Mouse (Mus musculus) embryo, embryonic 11.5 days (tissue): Measurements from ENCODE around the gene Gda.

Source experiments
- DNase-seq: peaks from one replicate; pipeline ENCODE4 v3.0.0-alpha.2; 2012; ENCODE audit warnings: low read depth, low spot score

Gda gene

DNA sequence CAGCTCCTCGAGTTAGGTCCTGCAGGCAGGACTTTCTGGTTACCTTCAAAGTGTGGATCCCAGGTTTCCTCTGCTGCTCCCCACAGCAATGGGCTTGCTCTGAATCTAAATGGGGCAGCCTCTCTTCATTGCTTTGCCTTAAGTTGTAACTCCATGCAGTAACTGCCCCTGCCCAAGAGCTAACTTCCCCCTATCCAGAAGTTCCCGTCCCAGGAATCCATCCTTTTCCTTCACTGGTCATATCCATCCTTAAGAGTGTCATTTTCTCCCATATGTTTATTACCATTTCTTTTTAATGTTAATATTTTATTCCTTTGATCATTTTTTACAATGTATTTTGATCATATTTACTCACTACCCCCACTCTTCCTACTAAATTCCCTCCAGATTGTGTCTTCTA, at the start of gene Gda:
Gda (minus strand) TSS at position 101 of the 400 bp plus-strand sequence.
- no peak for DNase-seq

DNA sequence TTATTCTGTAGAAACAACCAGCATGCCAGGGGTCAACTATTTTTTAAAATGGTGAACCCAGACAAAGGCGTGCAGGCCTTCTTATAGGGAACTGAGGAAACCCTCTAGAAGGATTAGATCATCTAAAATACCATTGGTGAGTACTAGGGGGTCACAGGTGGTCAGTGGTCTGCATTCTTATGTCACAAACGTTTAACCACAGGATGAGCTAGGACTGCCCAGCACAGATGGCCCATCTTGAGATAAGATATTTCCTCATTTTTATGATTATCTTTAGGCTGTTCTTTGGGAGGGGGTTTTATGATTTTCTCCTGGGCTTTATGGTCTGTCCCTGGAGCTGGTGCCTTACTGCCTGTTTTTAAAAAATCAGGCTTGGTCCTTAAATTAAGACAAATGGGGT, 47.0 kb upstream of the Gda start:
- no peak for DNase-seq

DNA sequence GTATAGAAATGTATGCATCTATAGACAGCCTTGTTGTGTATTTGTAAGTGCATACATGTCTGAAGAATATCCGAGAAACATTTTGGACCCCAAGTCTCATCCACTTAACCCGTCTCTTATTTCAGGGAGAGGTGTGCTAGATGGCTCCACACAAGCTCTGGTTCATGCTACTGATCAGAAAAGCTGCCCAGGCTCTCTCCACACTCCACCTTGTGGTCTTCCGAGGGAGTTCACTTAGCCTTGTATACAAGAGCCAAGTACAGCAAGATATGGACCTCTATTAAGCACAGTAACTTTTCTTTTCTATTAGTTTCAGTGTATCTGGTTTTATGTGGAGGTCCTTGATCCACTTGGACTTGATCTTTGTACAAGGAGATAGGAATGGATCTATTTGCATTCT, 36.9 kb upstream of the Gda start:
- peak; percentile 13 for DNase-seq

- no peak for DNase-seq
These were observed 34.5 kb upstream of the Gda start for GRCm38 (mm10) chr19:21507561-21508232.

DNA sequence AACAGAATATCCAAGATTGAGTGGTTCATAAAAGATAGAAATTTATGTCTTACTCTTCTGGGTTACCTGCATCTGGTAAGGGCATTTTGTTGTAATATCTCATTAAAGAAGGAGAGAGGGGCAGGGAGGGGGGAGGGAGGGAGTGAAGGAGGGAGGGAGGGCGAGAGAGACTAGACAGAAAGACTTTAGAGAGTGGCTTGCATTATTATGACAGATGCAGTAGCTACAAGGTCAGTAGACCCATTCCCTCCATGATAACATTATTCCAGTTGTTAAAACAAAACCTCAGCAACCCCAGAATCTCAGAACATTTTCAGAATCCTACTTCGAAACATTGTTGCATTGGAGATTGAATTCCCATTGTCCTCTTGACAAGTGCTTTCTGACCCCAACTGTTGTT, 33.9 kb upstream of the Gda start:
- no peak for DNase-seq

DNA sequence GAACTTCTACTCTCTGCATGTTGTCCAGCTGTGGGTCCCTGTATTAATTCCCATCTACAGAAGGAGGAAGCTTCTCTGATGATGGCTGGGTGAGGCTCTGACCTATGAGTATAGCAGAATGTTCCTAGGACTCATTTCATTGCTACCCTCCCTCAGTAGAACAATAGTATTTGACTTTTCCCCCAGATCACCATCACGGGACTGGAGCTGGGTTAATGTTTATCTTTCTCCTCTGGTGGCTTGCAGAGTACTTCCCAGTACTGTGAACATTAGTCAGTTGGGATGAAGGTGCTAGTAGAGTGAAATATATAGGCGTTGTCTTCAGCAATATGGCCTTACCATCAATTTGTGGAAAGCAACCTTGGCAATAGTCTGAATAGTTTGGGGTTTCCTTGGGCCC, 31.5 kb upstream of the Gda start:
- no peak for DNase-seq

DNA sequence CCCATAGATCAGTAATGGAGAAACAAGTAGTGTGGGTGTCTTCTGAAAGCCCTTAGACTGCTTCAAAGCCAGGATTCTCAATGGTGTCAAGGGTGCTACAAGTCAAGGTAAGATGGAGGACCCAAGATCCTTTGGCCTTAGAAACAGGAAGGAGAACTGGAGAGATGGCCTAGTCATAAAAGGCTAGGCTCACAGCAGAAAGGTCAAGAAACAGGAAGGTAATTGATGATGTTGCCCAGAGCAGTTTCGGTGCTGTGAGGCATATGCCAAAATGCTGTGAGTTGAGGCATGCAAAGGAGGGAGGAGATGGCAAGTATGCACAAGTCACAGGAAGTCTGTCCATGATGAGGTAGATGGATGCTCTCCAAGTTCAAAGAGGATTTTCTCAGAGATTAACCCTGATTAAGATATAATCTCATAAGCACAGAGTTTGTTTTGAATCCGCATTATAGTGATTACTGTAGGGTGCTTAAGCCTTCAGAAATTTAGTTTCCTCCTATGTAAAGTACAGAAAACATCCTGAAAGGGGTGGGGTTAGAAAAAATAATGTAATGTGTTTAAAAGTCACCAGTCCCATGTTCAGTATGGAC, 26.2 kb upstream of the Gda start:
- DNase-seq, result no peak

DNA sequence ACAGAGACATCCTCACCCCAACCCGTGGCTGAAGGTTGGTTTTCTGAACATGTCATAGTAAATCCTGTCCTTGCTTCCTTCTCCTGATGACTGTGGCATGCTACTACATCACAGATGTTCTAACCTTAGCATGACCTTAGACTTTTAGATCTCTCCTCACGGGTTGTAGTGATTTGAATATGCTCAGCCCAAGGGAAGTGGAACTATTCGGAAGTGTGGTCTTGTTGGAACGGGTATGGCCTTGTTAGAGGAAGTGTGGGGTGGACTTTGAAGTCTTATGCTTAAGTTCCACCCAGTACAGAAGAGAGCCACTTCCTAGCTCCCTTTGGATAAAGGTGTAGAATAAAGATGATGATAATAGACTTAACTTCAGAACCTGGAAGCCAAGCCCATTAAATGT, 22.6 kb upstream of the Gda start:
- DNase-seq, result no peak

DNA sequence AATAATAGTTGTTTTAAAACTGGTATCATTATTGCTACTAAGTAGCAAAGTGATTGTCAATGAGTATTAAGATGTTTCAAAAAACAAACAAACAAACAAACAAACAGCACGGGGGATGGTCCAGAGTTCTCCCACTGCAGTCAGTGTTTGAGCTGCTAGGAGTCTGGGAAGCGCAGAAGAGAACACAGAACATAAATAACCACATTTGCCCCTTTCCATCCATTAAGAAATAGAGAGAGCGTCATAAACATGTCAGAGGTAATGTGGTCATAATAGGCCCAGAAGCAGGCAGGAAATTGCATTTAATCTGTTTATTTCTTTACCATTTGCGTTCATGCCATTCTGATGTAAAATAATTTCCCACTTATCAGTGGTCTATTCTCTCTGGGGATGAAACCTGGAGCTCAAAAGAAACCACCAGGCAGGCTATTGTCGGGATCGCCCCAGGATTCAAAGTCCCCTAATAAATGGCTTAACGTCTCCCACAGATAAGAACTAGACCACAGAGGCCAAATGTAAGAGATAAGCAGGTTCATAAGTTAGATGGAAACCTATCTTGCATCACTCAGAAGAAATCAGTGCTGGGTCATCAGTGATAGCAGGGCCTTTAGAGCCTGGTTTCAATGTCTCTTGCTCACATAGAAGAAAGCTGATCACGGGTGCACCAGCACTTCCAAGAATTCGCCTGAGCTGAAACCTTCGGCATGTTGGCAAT, 20.7 kb upstream of the Gda start:
- DNase-seq, result no peak

GRCm38 (mm10) chr19:21491391-21491790, 18.1 kb upstream of the Gda start:
- DNase-seq, result no peak

DNA sequence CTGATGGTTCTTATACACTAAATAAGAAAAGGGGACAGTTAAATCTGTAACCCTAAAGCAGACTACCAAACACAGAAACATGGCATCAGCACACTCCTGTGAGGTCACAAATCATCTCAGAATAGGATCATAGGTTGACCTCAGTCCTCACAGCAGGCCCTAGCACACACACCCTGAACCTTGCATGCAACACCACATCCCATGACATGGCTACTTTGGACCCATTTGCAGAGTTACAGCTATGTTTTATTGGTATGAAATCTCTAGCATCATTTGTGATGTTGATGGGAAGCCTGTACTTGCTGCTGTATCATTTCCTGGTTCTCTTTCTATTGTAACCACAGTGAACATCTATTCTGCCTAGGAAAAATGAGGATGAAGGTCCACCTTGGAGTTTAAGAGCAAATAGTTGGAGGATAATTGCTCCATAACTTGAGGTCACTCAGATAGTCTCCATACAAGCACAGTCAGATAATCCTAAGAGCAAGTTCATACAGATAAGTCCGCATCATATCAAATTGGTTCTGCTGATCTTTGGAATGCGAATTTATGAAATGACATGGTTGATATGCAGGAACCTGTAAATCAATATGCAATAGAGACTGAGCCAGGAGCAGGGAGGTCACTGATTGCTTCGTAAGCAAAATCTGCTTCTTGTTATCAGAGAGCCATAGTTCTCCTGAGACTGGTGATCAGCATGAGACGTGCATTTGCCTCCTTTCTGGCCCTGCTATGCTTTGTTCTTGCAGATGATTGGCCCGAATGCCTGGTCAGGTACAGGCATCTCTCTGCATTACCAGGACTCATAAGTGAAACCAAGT, 14.1 kb upstream of the Gda start:
- DNase-seq, result no peak

DNA sequence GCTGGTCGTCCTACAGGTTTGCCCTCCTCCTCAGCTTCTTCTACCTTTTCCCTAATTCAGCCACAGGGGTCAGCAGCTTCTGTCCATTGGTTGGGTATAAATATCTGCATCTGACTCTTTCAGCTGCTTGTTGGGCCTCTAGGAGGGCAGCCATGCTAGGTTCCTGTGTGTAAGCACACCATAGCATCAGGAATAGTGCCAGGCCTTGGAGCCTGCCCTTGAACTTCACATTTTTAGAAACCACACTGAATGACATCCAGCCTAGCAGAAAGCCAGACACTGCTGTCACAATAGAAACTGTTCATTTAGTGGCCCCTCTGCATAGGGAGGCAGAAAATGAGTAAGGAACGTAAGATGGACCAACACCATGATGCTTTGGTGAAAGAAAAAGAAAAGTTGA, 8.9 kb upstream of the Gda start:
- no peak for DNase-seq

DNA sequence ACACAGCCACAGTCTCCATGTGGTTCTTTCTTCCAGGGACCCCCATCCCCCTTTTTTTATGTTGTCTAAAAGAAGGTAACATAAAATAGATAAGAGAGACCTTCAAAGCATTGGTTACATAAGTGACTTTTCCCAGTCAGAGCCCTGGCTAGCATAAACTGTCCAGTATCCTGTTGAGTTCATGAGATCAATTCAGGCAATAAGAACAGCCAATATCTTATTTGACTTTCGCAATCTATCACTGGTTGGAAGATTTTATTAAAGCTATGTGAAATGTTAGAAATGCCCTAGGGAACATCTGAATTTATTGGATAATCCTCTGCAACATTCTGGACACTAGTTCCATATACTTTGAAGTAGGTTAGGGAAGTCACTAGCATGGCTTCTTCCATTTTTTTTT, 7.8 kb upstream of the Gda start:
- no peak for DNase-seq

DNA sequence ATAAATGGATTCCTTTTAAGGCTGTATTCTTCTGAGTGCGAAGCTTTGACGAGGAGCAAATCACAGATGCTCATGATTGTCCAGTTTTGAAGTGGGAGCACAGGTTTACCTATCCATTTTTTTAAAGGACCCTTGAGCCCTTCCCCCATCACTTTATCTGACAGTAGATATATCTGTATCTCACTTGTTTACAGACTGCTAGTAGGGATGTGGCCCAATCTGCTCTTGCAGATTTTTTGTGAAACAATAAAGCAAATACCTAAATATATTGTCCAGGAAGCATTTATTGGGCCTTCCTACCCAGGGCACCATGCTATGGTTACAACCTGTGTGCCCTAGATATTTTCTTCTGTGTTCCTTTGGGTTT, 6.8 kb upstream of the Gda start:
- no peak for DNase-seq

GRCm38 (mm10) chr19:21479183-21480052, 6.2 kb upstream of the Gda start:
- DNase-seq, result no peak

DNA sequence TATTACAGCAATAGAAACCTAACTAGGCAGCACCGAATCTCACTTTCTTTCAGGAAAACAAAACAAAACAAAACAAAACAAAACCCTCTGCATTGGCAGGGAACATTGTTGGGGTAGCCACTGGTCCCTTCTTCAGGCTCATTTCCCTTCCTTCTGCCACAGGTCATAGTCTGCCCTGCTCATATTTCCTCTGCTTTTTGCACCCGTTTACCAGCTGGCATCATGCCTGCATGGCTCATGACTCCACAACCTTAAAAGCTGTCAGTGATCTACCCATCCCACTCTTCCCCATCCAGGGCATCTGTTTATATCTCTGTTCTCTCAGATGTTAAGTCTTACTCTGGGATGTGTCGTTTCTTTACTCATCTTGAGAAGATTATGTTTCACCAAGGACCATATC, 5.3 kb upstream of the Gda start:
- DNase-seq, result no peak

DNA sequence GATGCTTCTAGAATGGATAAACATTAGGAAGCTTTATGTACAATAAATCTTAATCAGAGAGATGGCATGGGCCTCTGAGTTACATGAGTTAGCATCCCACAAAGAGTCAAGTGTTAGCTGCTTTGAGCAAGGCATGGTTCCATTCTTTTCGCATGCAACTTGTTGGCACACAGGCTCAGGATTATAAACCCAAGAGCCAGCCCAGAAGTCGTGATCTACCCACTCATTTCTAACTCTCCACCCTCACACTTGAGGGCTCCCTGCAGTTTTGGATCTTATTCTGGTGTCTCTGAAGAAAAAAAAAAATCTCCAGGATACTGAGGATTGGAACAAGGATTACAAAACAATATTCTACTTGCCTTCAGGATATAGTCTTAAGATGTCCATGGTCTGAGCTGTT, 4.5 kb upstream of the Gda start:
- DNase-seq, result no peak

- no peak for DNase-seq
These were observed 3.5 kb upstream of the Gda start for GRCm38 (mm10) chr19:21476782-21477181.

GRCm38 (mm10) chr19:21472121-21472780, 994 bp downstream of the Gda start:
- no peak for DNase-seq

DNA sequence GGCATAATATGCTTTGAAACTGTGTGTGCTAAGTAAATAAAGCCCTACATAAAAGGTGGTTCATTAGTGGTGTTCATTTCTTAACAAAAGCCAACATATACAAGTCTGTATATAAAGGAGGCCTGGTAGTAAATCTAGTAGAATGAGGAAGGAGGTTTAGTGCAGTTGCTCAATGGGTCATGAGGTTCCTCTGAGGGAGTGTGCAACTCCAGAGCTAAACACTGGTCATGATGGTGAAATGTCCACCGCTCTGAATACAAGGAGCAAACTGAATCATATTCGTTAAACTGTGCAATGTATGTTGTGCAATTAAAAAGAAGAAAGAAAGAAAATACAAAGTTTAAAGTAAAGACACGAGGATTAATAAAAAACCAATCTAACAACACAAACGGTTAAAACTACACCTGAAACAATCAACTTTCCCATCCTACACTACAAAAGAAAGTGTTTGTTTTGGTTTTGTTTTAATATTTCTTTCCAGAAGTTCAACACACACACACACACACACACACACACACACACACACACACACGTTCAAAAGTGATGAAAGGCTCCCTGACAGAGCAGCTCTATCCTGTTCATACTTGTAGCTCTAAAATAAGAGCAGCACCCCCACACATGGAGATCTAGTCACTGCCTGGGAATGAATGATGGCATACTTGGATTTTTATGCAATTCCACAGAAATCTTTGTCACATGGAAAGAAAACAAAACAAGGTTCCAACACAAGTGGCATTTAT, 11.9 kb downstream of the Gda start:
- no peak for DNase-seq
